Mouse (Mus musculus) splenic B cell, adult 2 months (primary cell): Measurements from ENCODE around the gene Fosb.
A peak's percentile ranks its signal among the peaks of the same experiment; 100 is the strongest.

Source experiments
- DNase-seq: peaks from one replicate; pipeline ENCODE4 v3.0.0-alpha.2; 2011; ENCODE audit warnings: low read depth, low spot score
- H3K27me3 ChIP-seq: 2 replicates; pipeline ENCODE4 v1.6.1; 2012; ENCODE audit warnings: mild to moderate bottlenecking, low read length, moderate library complexity, mixed read lengths; ENCODE audit not compliant: control insufficient read depth, poor library complexity, insufficient read depth, severe bottlenecking
- H3K36me3 ChIP-seq: 2 replicates; pipeline ENCODE4 v1.6.1; 2012; ENCODE audit warnings: mild to moderate bottlenecking, low read length, moderate library complexity, mixed read lengths; ENCODE audit not compliant: control insufficient read depth, poor library complexity, insufficient read depth, severe bottlenecking

The Fosb gene

GRCm38 (mm10) chr7:19341761-19342409 is 32.0 kb upstream of the Fosb start:
- Histone ChIP-seq H3K36me3 (no peaks in the 10 kb centered on the region), H3K27me3 (no peaks in the 10 kb centered on the region)
- DNase-seq: peak; percentile 36

GRCm38 (mm10) chr7:19341250-19341649 is 31.4 kb upstream of the Fosb start:
- H3K27me3 ChIP-seq: no peaks in the 10 kb centered on the region
- no peak for DNase-seq
- no peaks in the 10 kb centered on the region for H3K36me3 ChIP-seq

DNA sequence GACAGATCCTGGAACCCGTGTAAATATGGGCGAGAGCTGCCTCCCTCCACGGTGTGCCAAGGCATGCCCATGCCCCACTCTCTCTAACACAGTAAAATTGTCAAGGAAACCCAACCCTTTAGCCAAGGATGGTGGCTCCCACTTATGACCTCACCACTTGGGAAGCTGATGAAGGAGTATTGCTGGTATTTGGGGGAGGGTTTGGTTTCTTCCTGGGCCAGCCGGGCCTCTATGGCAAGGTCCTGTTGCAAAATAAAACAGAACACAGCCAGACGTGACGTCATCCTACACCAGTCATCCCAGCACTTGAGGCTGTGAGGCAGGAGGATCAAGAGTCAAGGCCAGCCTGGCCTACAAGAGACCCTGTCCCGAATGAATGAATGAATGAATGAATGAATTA is 28.7 kb upstream of the Fosb start:
- no peaks in the 10 kb centered on the region for H3K27me3 ChIP-seq
- no peaks in the 10 kb centered on the region for H3K36me3 ChIP-seq
- DNase-seq: no peak

- no peaks in the 10 kb centered on the region for H3K36me3 ChIP-seq
- H3K27me3 ChIP-seq: no peaks in the 10 kb centered on the region
- no peak for DNase-seq
Observed at GRCm38 (mm10) chr7:19338060-19338459, 28.2 kb upstream of the Fosb start.

DNA sequence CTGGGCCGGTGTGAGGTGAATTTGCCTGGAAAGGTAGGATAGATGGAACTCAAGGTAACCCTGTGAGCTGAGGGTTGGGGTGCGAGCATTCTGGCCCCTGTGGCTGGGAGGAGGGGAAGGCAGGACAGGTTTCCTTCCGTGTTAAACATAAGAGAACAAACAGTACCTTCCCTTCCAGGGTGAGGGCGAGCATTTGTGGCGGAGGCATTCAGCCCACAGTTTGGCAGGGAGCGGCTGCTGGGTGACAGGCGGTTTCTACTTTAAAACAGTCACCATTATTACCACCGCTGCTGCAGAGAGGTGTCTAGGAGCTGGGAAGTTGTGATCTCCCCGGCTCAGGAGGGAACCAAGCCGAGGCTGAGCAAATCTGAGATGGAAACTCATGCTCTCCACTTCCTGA is 27.3 kb upstream of the Fosb start:
- DNase-seq: no peak
- Histone ChIP-seq H3K27me3 (no peaks in the 10 kb centered on the region), H3K36me3 (no peaks in the 10 kb centered on the region)

GRCm38 (mm10) chr7:19335583-19335982 is 25.7 kb upstream of the Fosb start:
- H3K36me3 ChIP-seq: no peaks in the 10 kb centered on the region
- peak; percentile 84 for DNase-seq

DNA sequence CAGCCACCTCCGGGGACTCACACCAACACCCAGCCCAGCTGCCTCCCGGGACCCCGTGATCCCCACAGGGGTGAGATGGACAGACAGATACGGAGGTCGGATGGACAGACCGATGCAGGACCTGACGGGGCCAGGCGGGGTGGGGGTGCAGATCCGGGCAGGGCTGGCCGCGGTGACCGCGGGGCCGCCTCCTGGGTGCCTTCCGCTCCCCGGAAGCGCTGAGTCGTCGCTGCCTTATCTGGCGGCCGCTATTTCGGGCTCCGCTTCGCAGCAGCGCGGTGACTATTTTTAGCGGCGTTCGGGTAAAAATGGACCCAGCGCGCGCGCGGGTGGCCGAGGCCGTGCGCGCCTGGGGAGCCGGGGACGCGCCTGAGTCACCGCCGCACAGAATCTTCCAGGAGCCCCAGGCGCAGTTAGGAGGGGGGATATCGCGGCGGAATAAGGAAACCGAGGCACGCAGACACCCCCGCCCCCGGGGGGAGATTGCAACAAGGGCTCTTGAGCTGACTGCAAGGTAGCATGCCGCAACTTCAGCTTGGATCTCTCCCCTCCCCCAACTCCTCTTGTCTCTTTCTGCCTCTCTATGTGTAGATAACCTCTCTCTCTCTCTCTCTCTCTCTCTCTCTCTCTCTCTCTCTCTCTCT is 23.0 kb upstream of the Fosb start:
- no peaks in the 10 kb centered on the region for H3K36me3 ChIP-seq
- peak; percentile 86 for DNase-seq
- no peaks in the 10 kb centered on the region for H3K27me3 ChIP-seq

More at GRCm38 (mm10) chr7:19335583-19335982, 25.7 kb upstream of the Fosb start:
- H3K27me3 ChIP-seq: no peaks in the 10 kb centered on the region

- DNase-seq: no peak
- no peaks in the 10 kb centered on the region for H3K27me3 ChIP-seq
- no peaks in the 10 kb centered on the region for H3K36me3 ChIP-seq
Observed at GRCm38 (mm10) chr7:19331910-19332309, 22.1 kb upstream of the Fosb start.

DNA sequence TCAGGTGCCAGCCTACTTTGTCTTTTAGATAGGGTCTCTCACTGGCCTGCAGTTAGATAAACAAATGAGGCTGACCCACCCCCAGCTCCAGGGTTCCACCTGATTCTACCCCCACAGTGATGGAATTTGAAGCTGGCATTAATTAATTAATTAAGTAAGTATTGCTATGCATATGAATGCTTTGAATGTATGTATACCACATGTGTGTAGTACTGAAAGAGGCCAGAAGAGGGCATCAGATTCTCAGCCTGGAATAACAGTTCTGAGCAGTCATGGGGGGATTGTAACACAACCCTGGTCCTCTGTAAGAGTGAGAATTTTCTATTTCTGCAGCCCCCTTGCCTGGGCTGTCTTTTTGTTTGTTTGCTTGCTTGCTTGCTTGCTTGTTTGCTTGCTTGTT is 18.6 kb upstream of the Fosb start:
- DNase-seq: peak; percentile 60
- Histone ChIP-seq H3K27me3 (no peaks in the 10 kb centered on the region), H3K36me3 (no peaks in the 10 kb centered on the region)

DNA sequence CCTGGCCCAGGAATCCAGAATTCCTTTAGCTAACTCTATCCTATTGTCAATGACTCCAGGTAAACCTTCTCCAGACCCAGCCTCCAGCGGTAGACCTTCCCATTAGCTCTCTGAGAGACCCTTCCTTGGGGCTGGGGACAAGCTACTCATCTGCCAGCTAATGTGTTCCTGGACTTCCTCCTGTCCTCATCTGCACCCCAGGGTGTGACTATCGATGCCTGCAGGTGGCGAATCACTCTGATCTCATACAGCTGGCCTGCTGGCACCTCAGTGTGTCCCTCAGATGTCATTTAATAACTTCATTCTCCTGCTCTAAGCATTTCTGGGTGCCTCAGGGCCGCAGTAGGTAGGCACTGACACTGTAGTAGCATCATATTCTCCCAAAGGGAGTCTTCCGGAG is 17.9 kb upstream of the Fosb start:
- Histone ChIP-seq H3K27me3 (no peaks in the 10 kb centered on the region), H3K36me3 (no peaks in the 10 kb centered on the region)
- peak; percentile 33 for DNase-seq

DNA sequence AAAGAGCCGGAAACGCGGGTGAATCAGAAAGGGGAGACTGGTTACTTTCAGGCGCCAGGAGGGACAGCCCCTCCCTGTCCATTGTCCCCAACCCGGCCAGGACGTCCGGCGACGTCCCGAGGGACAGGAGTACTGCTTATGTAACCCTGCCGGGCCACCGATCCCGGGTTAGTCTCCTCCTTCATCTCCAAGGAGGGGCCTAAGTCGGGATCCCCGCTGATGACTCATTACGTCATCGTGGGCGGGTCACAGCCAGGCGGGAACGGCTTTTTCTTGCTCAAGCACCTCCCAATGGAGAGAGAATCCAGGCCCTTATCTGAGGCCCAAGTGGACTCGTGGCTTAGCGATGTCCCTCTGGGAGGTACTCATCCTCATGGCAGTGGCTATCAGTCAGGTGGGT is 17.3 kb upstream of the Fosb start:
- DNase-seq: peak; percentile 81
- Histone ChIP-seq H3K27me3 (no peaks in the 10 kb centered on the region), H3K36me3 (no peaks in the 10 kb centered on the region)

DNA sequence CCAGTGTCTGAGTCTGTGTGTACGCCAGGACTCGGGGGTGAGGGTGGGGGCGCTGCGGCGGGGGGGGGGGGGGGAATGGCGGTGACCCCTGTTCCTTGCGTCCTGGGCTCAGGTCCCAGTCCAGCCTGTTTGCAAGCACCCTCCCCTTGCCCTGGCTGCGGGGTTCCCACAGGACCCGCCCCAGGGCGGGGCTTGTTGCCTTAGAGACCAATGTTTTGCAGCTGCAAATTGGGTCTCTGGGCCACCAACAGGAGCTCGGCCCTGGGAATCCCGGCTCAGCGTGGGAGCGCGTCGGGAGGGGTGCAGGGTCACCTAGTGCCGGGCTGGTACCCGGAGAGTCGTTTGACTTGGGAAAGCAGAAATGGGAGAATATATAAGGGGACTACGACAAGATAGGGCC is 16.5 kb upstream of the Fosb start:
- peak; percentile 86 for DNase-seq
- Histone ChIP-seq H3K36me3 (no peaks in the 10 kb centered on the region), H3K27me3 (no peaks in the 10 kb centered on the region)

- DNase-seq: peak; percentile 94
- no peaks in the 10 kb centered on the region for H3K27me3 ChIP-seq
- no peaks in the 10 kb centered on the region for H3K36me3 ChIP-seq
Observed at GRCm38 (mm10) chr7:19325262-19326199, 15.7 kb upstream of the Fosb start.

- H3K36me3 ChIP-seq: no peaks in the 10 kb centered on the region
- DNase-seq: no peak
Observed at GRCm38 (mm10) chr7:19324221-19324620, 14.4 kb upstream of the Fosb start.

DNA sequence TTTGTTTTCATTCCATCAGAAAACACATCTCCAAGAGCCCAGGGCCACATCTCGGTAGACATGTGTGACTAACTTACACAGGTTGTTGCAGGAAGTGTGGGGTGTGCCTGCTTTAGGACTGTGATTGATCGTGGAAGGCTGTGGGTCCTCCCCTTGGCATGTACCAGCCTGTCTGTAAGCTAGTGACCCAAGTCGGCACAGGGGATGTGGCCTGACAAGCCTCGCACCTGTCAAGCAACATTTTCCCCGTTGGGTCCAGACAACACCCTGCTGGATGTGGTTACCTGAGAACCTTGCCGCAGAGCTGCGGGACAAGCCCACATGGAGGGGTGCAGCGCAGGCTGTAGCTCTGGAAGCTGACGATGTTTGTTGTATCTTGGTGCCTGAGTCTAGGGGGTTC is 12.6 kb upstream of the Fosb start:
- no peak for DNase-seq
- H3K27me3 ChIP-seq: no peaks in the 10 kb centered on the region
- H3K36me3 ChIP-seq: no peaks in the 10 kb centered on the region

More at GRCm38 (mm10) chr7:19324221-19324620, 14.4 kb upstream of the Fosb start:
- H3K27me3 ChIP-seq: no peaks in the 10 kb centered on the region
